Mouse (Mus musculus) intestine, embryonic 14.5 days (tissue): ENCODE results near the gene Rph3al. TPM values are rescaled to one million over a fixed set of nuclear protein-coding genes. Genes with fewer than 3 reads are reported as not detected.

Experiments
- ATAC-seq: fragments of 200-750 bp; cut with Nextera tagmentation; replicated peaks from 2 replicates; pipeline ENCODE4 v1.8.0; 2017; ENCODE audit warnings: low read depth, moderate number of reproducible peaks, moderate TSS enrichment, moderate library complexity; ENCODE audit not compliant: low FRiP score, low TSS enrichment
- DNase-seq: peaks from one replicate; pipeline ENCODE4 v3.0.0-alpha.2; 2018; ENCODE audit warnings: low spot score
- H3K27ac ChIP-seq: fragments of 300-500 bp; sonication (generic); 2 replicates; pipeline ENCODE4 v1.5.1; 2014; ENCODE audit warnings: low read depth, mild to moderate bottlenecking, control low read depth
- H3K27me3 ChIP-seq: fragments of 300-500 bp; sonication (generic); replicated peaks from 2 replicates; pipeline ENCODE4 v1.6.1; 2014; ENCODE audit warnings: low read length, control low read depth; ENCODE audit not compliant: control insufficient read depth, insufficient read depth
- H3K36me3 ChIP-seq: fragments of 300-500 bp; sonication (generic); 2 replicates; pipeline ENCODE4 v1.6.1; 2014; ENCODE audit warnings: low read length, control low read depth; ENCODE audit not compliant: control insufficient read depth, insufficient read depth
- H3K4me1 ChIP-seq: fragments of 300-500 bp; sonication (generic); replicated peaks from 2 replicates; pipeline ENCODE4 v1.6.1; 2014; ENCODE audit warnings: low read length, control low read depth, mixed read lengths; ENCODE audit not compliant: control insufficient read depth, insufficient read depth
- H3K4me2 ChIP-seq: fragments of 300-500 bp; sonication (generic); 2 replicates; pipeline ENCODE4 v1.6.1; 2014; ENCODE audit warnings: low read length
- H3K4me3 ChIP-seq: fragments of 300-500 bp; sonication (generic); 2 replicates; pipeline ENCODE4 v1.5.1; 2014; ENCODE audit warnings: low read depth, low read length, control low read depth, mixed read lengths
- H3K9ac ChIP-seq: fragments of 300-500 bp; sonication (generic); 2 replicates; pipeline ENCODE4 v1.6.1; 2014; ENCODE audit warnings: mild to moderate bottlenecking, low read length
- H3K9me3 ChIP-seq: fragments of 300-500 bp; sonication (generic); 2 replicates; pipeline ENCODE4 v1.6.1; 2016; ENCODE audit warnings: low read length, control low read depth; ENCODE audit not compliant: control insufficient read depth
- WGBS: fragments of 180-500 bp; shearing (Covaris S2); extraction: QIAGEN DNeasy Blood & Tissue Kit; methylation state at CpG from one replicate; pipeline ENCODE4 v1.1.7; 2014; 5-methylcytosine and 5-hydroxymethylcytosine counted together
- polyA plus RNA-seq: library from polyadenylated mRNA; unstranded; fragments of >200 nt; fragmentation: Nextera tagmentation; extraction: Ambion mirVana; gene quantifications from 2 replicates; pipeline ENCODE4 v1.2.1, GENCODE M21; 2014

The Rph3al gene
- 17.0 and 21.7 TPM in 2 replicates for polyA plus RNA-seq

GRCm38 (mm10) chr11:75938379-75938906 is at the start of gene Rph3al:
Gene Rph3al (minus strand): TSS chr11:75938429.
- H3K4me2 ChIP-seq, result peak within 1 kb of the TSS; percentile 51
- H3K27ac ChIP-seq, result peak within 1 kb of the TSS; percentile 95
- ATAC-seq, result no peak
- no peaks in the 10 kb centered on the region for H3K36me3 ChIP-seq
- WGBS, result 49% methylated on average over 6 of the region's 6 CpGs
- peaks cover 49% of the 10 kb centered on the region for H3K4me1 ChIP-seq
- no peaks in the 10 kb centered on the region for H3K9me3 ChIP-seq
- DNase-seq, result no peak
- peak within 1 kb of the TSS; percentile 26 for H3K4me3 ChIP-seq
- no peaks in the 10 kb centered on the region for H3K27me3 ChIP-seq
- H3K9ac ChIP-seq, result peak within 1 kb of the TSS; percentile 37; the same call in 1 of the 2 replicates

- no peaks in the 10 kb centered on the region for H3K4me1 ChIP-seq
- 75% methylated on average over 7 of the region's 7 CpGs for WGBS
- no peak overlapping the region for H3K4me3 ChIP-seq
- no peaks in the 10 kb centered on the region for H3K9me3 ChIP-seq
- H3K27me3 ChIP-seq, result no peaks in the 10 kb centered on the region
- no peak overlapping the region for H3K9ac ChIP-seq
- ATAC-seq (no peak), DNase-seq (no peak)
- H3K27ac ChIP-seq, result no peak overlapping the region
- no peaks in the 10 kb centered on the region for H3K36me3 ChIP-seq
- no peak overlapping the region for H3K4me2 ChIP-seq
These were observed 47.7 kb upstream of the Rph3al start for GRCm38 (mm10) chr11:75985948-75986347.

GRCm38 (mm10) chr11:75984581-75984980 is 46.4 kb upstream of the Rph3al start:
- H3K27me3 ChIP-seq, result no peaks in the 10 kb centered on the region
- ATAC-seq, result no peak
- no peak overlapping the region for H3K4me2 ChIP-seq
- H3K36me3 ChIP-seq, result no peaks in the 10 kb centered on the region
- no peak overlapping the region for H3K4me3 ChIP-seq
- no peaks in the 10 kb centered on the region for H3K9me3 ChIP-seq
- no peak overlapping the region for H3K27ac ChIP-seq
- H3K9ac ChIP-seq, result no peak overlapping the region
- no peaks in the 10 kb centered on the region for H3K4me1 ChIP-seq
- 58% methylated on average over 1 of the region's 1 CpGs for WGBS
- DNase-seq, result no peak

- DNase-seq (no peak), ATAC-seq (no peak)
- Histone ChIP-seq H3K4me1 (no peaks in the 10 kb centered on the region), H3K9me3 (no peaks in the 10 kb centered on the region), H3K27me3 (no peaks in the 10 kb centered on the region), H3K4me3 (no peak overlapping the region), H3K27ac (no peak overlapping the region), H3K36me3 (no peaks in the 10 kb centered on the region), H3K4me2 (no peak overlapping the region), H3K9ac (no peak overlapping the region)
- WGBS, result 79% methylated on average over 4 of the region's 4 CpGs
These were observed 45.0 kb upstream of the Rph3al start for GRCm38 (mm10) chr11:75983194-75983593.

GRCm38 (mm10) chr11:75980413-75980812 is 42.2 kb upstream of the Rph3al start:
- no peak overlapping the region for H3K4me2 ChIP-seq

GRCm38 (mm10) chr11:75978051-75978450 is 39.8 kb upstream of the Rph3al start:
- H3K36me3 ChIP-seq, result no peaks in the 10 kb centered on the region
- no peak overlapping the region for H3K4me3 ChIP-seq
- 0 out of 2 replicates have a peak, but pooled peaks cover 6% of the 10 kb centered on the region for H3K9me3 ChIP-seq
- no peak overlapping the region for H3K9ac ChIP-seq
- no peak for ATAC-seq
- DNase-seq, result no peak
- WGBS, result 64% methylated on average over 6 of the region's 6 CpGs
- no peaks in the 10 kb centered on the region for H3K27me3 ChIP-seq
- H3K4me2 ChIP-seq, result no peak overlapping the region
- H3K27ac ChIP-seq, result no peak overlapping the region
- H3K4me1 ChIP-seq, result no peaks in the 10 kb centered on the region

More at GRCm38 (mm10) chr11:75980413-75980812, 42.2 kb upstream of the Rph3al start:
- ATAC-seq, result no peak
- 41% methylated on average over 2 of the region's 2 CpGs for WGBS
- DNase-seq, result no peak
- H3K9me3 ChIP-seq, result no peaks in the 10 kb centered on the region
- no peak overlapping the region for H3K9ac ChIP-seq
- no peak overlapping the region for H3K27ac ChIP-seq
- no peaks in the 10 kb centered on the region for H3K36me3 ChIP-seq
- H3K27me3 ChIP-seq, result no peaks in the 10 kb centered on the region
- H3K4me1 ChIP-seq, result no peaks in the 10 kb centered on the region
- H3K4me3 ChIP-seq, result no peak overlapping the region

- Histone ChIP-seq H3K36me3 (no peaks in the 10 kb centered on the region), H3K9ac (no peak overlapping the region), H3K9me3 (0 out of 2 replicates have a peak, but pooled peaks cover 6% of the 10 kb centered on the region), H3K27ac (no peak overlapping the region; the same call in 1 of the 2 replicates), H3K27me3 (no peaks in the 10 kb centered on the region), H3K4me1 (no peaks in the 10 kb centered on the region), H3K4me2 (no peak overlapping the region), H3K4me3 (no peak overlapping the region)
- no peak for ATAC-seq
- 41% methylated on average over 8 of the region's 8 CpGs for WGBS
- no peak for DNase-seq
These were observed 38.5 kb upstream of the Rph3al start for GRCm38 (mm10) chr11:75976748-75977147.

- Histone ChIP-seq H3K9ac (no peak overlapping the region), H3K4me3 (no peak overlapping the region), H3K4me1 (no peaks in the 10 kb centered on the region), H3K36me3 (no peaks in the 10 kb centered on the region), H3K9me3 (0 out of 2 replicates have a peak, but pooled peaks cover 6% of the 10 kb centered on the region), H3K27me3 (no peaks in the 10 kb centered on the region), H3K27ac (no peak overlapping the region), H3K4me2 (no peak overlapping the region)
- ATAC-seq (no peak), DNase-seq (no peak)
- WGBS, result 86% methylated on average over 1 of the region's 1 CpGs
These were observed 35.8 kb upstream of the Rph3al start for GRCm38 (mm10) chr11:75973988-75974387.

GRCm38 (mm10) chr11:75972916-75973567 is 34.8 kb upstream of the Rph3al start:
- Histone ChIP-seq H3K27me3 (no peaks in the 10 kb centered on the region), H3K4me3 (no peak overlapping the region), H3K9me3 (0 out of 2 replicates have a peak, but pooled peaks cover 6% of the 10 kb centered on the region), H3K4me1 (no peaks in the 10 kb centered on the region), H3K9ac (no peak overlapping the region), H3K27ac (no peak overlapping the region), H3K36me3 (no peaks in the 10 kb centered on the region), H3K4me2 (no peak overlapping the region)
- DNase-seq, result no peak
- no peak for ATAC-seq
- WGBS, result 34% methylated on average over 7 of the region's 7 CpGs
